Mouse (Mus musculus) erythroblast, embryonic 14.5 days (primary cell): Measurements from ENCODE around the gene Robo1.

Experiments
- GATA1 ChIP-seq: IDR thresholded peaks from 2 replicates; pipeline ENCODE4 v1.6.1; 2012; ENCODE audit warnings: low read length, inconsistent platforms, mixed read lengths
- TAL1 ChIP-seq: IDR thresholded peaks from 3 replicates; pipeline ENCODE4 v1.6.1; 2012; ENCODE audit warnings: low read length, inconsistent platforms, mixed read lengths

- TF ChIP-seq GATA1 (no peak), TAL1 (no peak)
Observed at GRCm38 (mm10) chr16:73024326-73024725, 716.2 kb downstream of the Robo1 start.
